Mouse (Mus musculus): Measurements from ENCODE around the gene Tgfa. TPM values are rescaled to one million over a fixed set of nuclear protein-coding genes. Genes with fewer than 3 reads are reported as not detected.

The Tgfa gene
- polyA plus RNA-seq, 1 experiment from 2014 or later: 7.2 TPM

DNA sequence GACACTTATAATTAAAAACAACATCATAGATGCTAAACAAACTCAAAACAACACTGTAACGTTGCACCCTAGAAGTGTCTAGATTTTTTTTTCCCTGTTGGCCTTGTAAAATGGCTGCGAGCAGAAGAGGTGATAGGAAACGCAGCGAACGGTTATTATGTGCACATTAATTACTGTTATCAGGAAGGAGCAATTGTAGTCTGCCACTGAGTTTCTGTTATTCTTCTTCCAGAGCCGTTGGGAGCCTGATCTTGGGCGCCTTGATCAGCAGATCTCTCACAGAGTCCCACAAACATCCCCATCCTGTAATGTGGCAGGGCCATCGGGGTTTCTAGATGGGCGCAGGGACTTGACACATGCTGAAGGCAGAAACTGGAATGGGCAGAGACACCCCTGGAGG is 28.6 kb upstream of the Tgfa start:
- Histone ChIP-seq H3K4me2 (no peak overlapping the region), H3K27ac (no peak overlapping the region), H3K27me3 (no peaks in the 10 kb centered on the region; the same call in 1 of the 2 replicates), H3K4me3 (replicated peaks) (no peak overlapping the region), H3K36me3 (no peaks in the 10 kb centered on the region), H3K9me3 (replicated peaks) (no peaks in the 10 kb centered on the region), H3K9ac (no peak overlapping the region), H3K4me1 (peaks cover 10% of the 10 kb centered on the region)
- WGBS: 69% methylated on average over 9 of the region's 9 CpGs
- ATAC-seq (replicated peaks; ENCODE audit: low FRiP score): no peak

DNA sequence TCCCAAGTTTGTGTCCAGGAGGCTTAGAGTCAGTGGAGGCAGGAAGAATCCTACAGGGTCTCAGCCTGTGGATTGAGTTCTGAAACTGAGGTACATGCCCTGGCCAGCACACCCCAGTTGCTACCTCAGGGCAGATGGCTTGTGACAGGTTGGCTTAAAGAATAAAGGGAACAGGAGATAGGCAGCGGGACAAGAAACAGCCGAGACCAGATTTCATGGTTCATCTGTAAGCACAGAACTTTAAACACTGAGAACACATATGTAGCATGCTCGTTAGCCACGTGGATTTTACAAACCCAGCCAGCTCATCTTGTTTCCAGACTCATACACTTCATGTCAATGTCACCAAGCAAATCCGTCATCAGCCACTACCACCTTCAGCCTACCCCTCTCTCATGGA is 27.2 kb upstream of the Tgfa start:
- Histone ChIP-seq H3K9me3 (replicated peaks) (no peaks in the 10 kb centered on the region), H3K36me3 (no peaks in the 10 kb centered on the region), H3K9ac (no peak overlapping the region), H3K27me3 (no peaks in the 10 kb centered on the region; the same call in 1 of the 2 replicates), H3K4me1 (peaks cover 10% of the 10 kb centered on the region), H3K27ac (no peak overlapping the region), H3K4me3 (replicated peaks) (no peak overlapping the region), H3K4me2 (no peak overlapping the region)
- ATAC-seq (replicated peaks; ENCODE audit: low FRiP score): no peak
- WGBS: 86% methylated on average over 5 of the region's 5 CpGs

DNA sequence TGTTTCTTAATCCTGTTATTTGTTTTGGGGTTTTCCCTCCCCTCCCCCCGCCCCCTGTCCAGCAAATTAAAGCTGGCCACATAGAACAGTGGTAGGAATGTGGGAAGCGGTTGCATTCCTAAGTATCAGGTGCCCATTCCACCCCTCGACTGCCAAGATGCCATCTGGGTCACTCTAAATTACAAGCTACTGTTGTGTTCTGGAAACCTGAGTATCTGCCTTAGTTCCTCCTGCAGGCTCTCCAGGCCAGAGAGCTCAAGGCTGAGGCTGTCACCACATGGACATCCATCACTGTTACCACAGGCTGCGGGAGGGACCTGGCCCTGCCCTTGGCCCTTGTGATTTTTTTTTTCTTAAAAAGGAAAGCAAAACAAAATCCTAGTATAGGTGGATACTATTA is 25.9 kb upstream of the Tgfa start:
- H3K27ac ChIP-seq: no peak overlapping the region
- WGBS: 24% methylated on average over 4 of the region's 4 CpGs
- no peaks in the 10 kb centered on the region for H3K36me3 ChIP-seq
- H3K9ac ChIP-seq: no peak overlapping the region
- no peaks in the 10 kb centered on the region for H3K9me3 ChIP-seq (replicated peaks)
- H3K4me3 ChIP-seq (replicated peaks): no peak overlapping the region
- peaks cover 10% of the 10 kb centered on the region for H3K4me1 ChIP-seq
- ATAC-seq (replicated peaks; ENCODE audit: low FRiP score): peak; percentile 83
- H3K4me2 ChIP-seq: no peak overlapping the region
- no peaks in the 10 kb centered on the region; the same call in 1 of the 2 replicates for H3K27me3 ChIP-seq

DNA sequence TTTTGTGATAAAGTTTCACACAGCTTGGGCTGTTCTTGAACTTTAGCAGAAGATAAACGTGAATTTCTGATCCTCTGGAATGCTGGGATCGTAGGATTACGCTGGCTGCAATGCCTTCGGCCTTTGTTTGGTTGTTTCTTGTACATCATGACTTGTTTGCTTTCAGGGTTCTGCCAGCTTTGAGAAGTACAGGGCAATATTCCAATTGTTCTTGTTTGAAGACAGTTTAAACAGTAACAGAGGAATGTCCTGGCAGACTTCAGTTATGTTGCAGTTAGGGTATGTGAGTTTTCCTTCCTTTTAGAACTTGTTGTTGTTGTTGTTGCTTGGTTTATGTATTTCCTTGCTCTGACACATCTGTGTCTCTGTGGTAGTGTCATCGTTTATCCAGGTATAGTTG is 18.8 kb upstream of the Tgfa start:
- no peak for ATAC-seq (replicated peaks; ENCODE audit: low FRiP score)
- H3K4me3 ChIP-seq (replicated peaks): no peak overlapping the region
- H3K9me3 ChIP-seq (replicated peaks): no peaks in the 10 kb centered on the region
- WGBS: 66% methylated on average over 5 of the region's 5 CpGs
- H3K27ac ChIP-seq: no peak overlapping the region
- no peaks in the 10 kb centered on the region for H3K27me3 ChIP-seq
- H3K4me2 ChIP-seq: no peak overlapping the region
- no peaks in the 10 kb centered on the region for H3K36me3 ChIP-seq
- H3K4me1 ChIP-seq: peaks cover 19% of the 10 kb centered on the region
- H3K9ac ChIP-seq: no peak overlapping the region

DNA sequence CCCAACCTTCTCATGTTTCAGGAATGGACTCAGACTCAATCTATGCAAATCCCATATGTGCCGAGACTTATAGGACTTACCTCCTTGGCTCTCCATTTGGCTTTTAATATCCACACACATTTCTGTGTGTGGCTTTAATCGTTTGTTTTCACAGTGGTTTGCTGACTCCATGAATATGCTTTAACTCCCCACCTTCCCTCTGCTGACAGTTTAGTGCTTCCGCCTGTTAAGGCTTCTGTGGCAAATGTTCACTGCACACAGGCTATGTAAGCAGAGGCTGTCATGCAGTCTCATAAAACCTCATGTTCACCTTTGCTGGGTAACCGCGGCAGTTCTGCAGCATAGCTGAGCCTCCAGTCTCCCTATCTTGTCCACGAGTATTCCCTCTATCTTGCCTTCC is 18.3 kb upstream of the Tgfa start:
- ATAC-seq (replicated peaks; ENCODE audit: low FRiP score): no peak
- H3K4me3 ChIP-seq (replicated peaks): no peak overlapping the region
- H3K36me3 ChIP-seq: no peaks in the 10 kb centered on the region
- no peaks in the 10 kb centered on the region for H3K9me3 ChIP-seq (replicated peaks)
- H3K27ac ChIP-seq: no peak overlapping the region
- H3K4me1 ChIP-seq: peaks cover 21% of the 10 kb centered on the region
- H3K9ac ChIP-seq: no peak overlapping the region
- H3K4me2 ChIP-seq: no peak overlapping the region
- H3K27me3 ChIP-seq: no peaks in the 10 kb centered on the region
- WGBS: 41% methylated on average over 6 of the region's 6 CpGs

DNA sequence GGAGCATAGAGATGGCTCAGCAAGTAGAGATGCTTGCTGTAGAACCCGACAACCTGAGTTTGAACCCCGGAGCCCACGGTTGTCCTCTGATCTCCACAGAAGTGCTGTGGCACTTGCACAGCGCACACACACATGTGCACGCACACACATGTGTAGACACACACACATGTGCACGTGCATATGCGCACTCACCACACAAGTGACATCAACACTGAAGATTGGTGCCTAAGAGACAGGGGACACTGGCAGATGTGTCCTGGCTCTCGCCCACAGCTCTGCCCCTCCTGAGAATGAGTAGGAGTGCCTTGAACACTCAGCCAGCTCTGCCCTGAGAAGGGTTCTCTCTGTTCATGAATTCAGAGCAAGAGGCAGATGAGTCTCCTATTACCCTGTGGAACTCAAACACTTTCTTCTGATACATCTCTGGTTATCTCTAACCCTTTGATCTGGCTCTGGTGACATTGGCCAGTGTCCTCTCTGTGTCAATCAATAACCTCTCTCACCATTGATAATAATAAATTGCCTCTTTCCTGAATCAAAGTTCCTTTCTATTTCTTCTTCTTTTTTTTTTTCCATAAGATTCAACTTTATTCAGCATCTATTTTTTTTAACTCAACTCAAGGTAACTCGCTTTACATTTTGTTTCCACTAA is 17.6 kb upstream of the Tgfa start:
- Histone ChIP-seq H3K4me1 (peaks cover 29% of the 10 kb centered on the region), H3K4me2 (no peak overlapping the region), H3K27ac (no peak overlapping the region), H3K9ac (no peak overlapping the region), H3K27me3 (no peaks in the 10 kb centered on the region), H3K9me3 (replicated peaks) (no peaks in the 10 kb centered on the region), H3K36me3 (no peaks in the 10 kb centered on the region), H3K4me3 (replicated peaks) (no peak overlapping the region)
- WGBS: 95% methylated on average over 9 of the region's 9 CpGs
- ATAC-seq (replicated peaks; ENCODE audit: low FRiP score): no peak

DNA sequence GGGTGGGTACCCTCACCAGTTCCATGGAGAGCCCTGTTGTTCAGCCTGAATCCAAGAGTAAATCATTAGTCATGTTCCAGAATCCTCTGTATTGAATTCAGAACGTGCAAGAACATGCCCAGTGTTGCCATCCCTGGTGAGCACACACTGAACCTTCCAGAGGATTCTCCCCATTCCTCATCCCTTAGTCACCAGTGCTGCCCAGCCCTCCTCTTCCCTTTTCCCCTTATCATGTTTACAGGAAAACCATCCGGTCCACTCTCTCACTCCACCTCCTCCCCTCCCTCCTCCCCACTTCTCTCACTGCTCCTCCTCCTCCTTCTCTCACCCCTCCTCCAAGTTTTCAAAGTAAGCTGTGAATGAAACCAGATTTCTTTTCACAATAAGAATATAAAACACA is 14.4 kb upstream of the Tgfa start:
- H3K4me3 ChIP-seq (replicated peaks): no peak overlapping the region
- H3K4me1 ChIP-seq: peaks cover 37% of the 10 kb centered on the region
- H3K4me2 ChIP-seq: no peak overlapping the region
- no peak overlapping the region for H3K9ac ChIP-seq
- no peaks in the 10 kb centered on the region for H3K27me3 ChIP-seq
- no peaks in the 10 kb centered on the region for H3K36me3 ChIP-seq
- no peaks in the 10 kb centered on the region for H3K9me3 ChIP-seq (replicated peaks)
- H3K27ac ChIP-seq: no peak overlapping the region
- ATAC-seq (replicated peaks; ENCODE audit: low FRiP score): no peak
- WGBS: 19% methylated on average over 2 of the region's 2 CpGs

DNA sequence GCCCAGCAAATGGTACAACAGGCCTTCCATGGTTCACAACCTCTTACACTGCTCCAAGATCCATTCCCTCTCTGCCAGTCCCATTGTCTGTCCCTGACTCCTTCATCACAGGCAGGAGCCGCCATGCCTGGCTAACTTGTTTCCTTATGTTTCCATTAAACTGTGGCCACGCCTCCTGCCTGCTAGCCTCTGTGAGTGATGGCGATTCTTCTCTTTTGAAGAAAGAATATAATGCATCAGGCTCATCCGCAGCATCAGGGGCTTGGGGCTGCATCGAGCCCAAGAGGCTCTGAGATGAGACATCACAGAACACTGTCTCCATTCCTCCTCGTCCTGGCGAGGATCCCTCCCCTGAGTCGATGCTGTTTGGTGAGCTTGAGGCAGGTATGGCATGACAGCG is 13.0 kb upstream of the Tgfa start:
- no peak overlapping the region for H3K4me3 ChIP-seq (replicated peaks)
- H3K27ac ChIP-seq: no peak overlapping the region
- H3K4me2 ChIP-seq: no peak overlapping the region
- H3K27me3 ChIP-seq: no peaks in the 10 kb centered on the region
- 69% methylated on average over 9 of the region's 9 CpGs for WGBS
- no peaks in the 10 kb centered on the region for H3K36me3 ChIP-seq
- peaks cover 34% of the 10 kb centered on the region for H3K4me1 ChIP-seq
- H3K9me3 ChIP-seq (replicated peaks): no peaks in the 10 kb centered on the region
- H3K9ac ChIP-seq: no peak overlapping the region
- no peak for ATAC-seq (replicated peaks; ENCODE audit: low FRiP score)

DNA sequence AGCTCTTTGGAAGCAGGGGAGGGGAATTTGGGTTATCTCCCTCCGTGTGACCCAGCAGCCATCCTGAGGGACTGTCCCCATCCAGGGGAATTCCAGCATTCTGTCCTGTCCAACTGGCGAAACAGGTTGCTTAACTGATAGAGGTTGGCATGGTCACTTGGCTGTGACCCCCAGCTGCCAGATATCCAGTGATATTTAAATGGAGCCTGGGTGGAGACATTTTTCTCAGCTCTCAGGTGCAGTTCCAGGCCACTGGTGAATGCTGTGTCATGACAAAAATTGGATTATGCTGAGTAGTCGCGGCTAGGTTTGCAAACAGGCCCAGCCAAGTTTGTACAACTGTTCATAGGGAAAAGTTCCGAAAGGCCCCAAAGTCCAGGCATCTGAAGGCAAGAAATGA is 12.4 kb upstream of the Tgfa start:
- ATAC-seq (replicated peaks; ENCODE audit: low FRiP score): no peak
- H3K9me3 ChIP-seq (replicated peaks): no peaks in the 10 kb centered on the region
- no peak overlapping the region for H3K9ac ChIP-seq
- no peak overlapping the region for H3K4me2 ChIP-seq
- peaks cover 34% of the 10 kb centered on the region for H3K4me1 ChIP-seq
- H3K27me3 ChIP-seq: no peaks in the 10 kb centered on the region
- no peak overlapping the region for H3K27ac ChIP-seq
- no peak overlapping the region for H3K4me3 ChIP-seq (replicated peaks)
- no peaks in the 10 kb centered on the region for H3K36me3 ChIP-seq
- 82% methylated on average over 5 of the region's 5 CpGs for WGBS

DNA sequence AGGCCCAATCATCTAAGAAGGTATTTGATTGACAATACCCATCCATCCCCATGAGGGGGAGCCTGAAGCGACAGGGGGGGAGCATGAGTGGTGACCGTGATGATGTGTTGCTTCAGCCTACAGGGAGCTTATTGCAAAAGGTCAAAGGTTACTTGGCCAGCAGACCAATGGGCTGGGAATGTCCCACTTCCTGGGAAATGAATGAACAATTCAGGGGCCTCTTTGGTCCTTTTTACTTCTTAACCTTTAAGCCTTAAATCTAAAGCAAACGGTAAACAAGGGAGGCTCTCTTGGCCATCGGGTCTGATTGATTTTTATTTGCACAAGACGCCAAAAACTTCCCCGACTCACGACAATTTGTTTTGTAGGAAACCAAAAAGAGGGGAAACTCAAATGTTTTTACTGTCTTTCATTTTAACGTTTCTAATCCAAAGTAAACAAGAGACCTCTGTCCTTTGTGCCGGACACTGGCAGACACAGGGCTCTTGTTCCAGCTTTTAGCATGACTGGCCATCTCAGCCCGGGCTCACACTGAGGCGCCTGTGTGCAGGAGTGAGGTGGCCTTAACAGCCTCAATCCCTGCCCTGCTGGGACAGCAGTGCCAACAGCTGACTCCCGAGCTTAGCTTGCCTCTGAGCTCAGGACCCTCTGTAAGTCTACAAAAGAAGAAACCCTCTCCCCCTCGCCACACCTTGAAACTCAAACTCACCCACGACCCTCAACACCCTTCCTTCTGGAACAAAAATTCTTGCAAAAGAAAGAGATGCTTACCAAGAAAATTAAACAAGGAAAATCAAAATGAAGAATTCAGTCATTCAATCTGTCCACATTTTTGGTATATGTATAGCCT is 8.7 kb upstream of the Tgfa start:
- WGBS: 36% methylated on average over 14 of the region's 14 CpGs
- peaks cover 24% of the 10 kb centered on the region for H3K4me1 ChIP-seq
- ATAC-seq (replicated peaks; ENCODE audit: low FRiP score): peak; percentile 54; the same call in 1 of the 2 replicates
- no peak overlapping the region for H3K9ac ChIP-seq
- H3K4me3 ChIP-seq (replicated peaks): no peak overlapping the region
- H3K36me3 ChIP-seq: no peaks in the 10 kb centered on the region
- H3K4me2 ChIP-seq: no peak overlapping the region
- H3K27me3 ChIP-seq: no peaks in the 10 kb centered on the region; the same call in 1 of the 2 replicates
- no peak overlapping the region for H3K27ac ChIP-seq
- H3K9me3 ChIP-seq (replicated peaks): no peaks in the 10 kb centered on the region

DNA sequence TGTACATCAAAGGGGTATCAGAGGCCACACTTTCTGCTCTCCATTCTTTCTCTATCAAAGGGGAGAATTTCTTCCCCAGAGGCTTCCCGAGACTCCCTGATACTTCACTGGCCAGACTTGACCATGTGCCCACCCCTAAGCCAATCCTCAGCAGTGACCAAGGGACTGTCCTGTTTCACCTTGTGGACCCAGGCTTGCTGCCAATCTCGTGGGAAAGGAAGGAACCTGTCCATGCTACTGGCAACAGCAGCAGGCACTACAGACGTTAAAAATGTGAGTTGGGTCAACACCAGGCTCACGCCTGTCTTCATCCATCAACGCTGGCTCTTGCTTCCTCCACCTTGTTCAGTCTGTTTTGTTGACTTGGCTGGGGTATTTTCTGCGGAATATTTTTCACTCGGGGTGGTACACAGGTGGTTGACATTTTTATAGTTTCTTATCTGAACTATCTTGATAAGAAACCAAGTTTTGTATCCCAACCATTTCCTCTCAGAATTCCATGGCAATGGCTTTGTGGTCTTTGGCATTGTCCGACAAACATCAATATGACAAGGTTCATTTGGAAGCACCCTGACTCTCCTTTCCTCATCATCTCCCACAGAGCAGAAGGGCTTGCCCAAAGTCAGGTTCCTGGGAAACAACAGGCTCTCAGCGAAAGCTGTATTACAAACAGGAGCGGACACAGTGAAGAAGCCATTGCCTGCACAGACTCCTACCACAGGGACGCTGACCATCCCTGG is 6.1 kb upstream of the Tgfa start:
- Histone ChIP-seq H3K9me3 (replicated peaks) (no peaks in the 10 kb centered on the region), H3K27ac (no peak overlapping the region), H3K27me3 (no peaks in the 10 kb centered on the region; the same call in 1 of the 2 replicates), H3K4me1 (peaks cover 12% of the 10 kb centered on the region; the same call in 1 of the 2 replicates), H3K36me3 (no peaks in the 10 kb centered on the region), H3K9ac (no peak overlapping the region), H3K4me3 (replicated peaks) (no peak overlapping the region), H3K4me2 (no peak overlapping the region)
- no peak for ATAC-seq (replicated peaks; ENCODE audit: low FRiP score)
- 69% methylated on average over 11 of the region's 11 CpGs for WGBS

DNA sequence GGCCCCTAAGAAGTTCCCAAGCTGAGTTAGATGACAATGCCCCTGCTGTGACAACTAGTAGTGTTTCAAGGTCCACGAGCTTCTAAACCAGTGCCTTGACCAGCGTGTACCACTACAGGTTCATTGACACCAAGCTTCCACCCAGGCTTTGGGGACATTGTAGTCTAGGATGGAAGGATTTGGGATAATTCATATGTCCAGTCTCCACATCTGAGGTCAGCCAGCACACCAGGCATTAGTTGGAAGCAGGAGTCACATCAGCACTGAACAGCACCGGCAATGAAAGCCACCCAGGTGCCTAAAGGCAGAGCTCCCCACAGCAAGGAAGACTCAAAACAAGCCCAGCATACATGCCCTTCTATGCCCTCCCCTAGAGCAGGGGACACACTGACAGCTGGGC is 4.4 kb upstream of the Tgfa start:
- Histone ChIP-seq H3K27ac (no peak overlapping the region), H3K4me1 (peaks cover 23% of the 10 kb centered on the region), H3K36me3 (no peaks in the 10 kb centered on the region), H3K9me3 (replicated peaks) (no peaks in the 10 kb centered on the region), H3K4me3 (replicated peaks) (no peak overlapping the region), H3K4me2 (no peak overlapping the region), H3K27me3 (peaks cover 7% of the 10 kb centered on the region), H3K9ac (no peak overlapping the region)
- no peak for ATAC-seq (replicated peaks; ENCODE audit: low FRiP score)
- WGBS: 90% methylated on average over 3 of the region's 3 CpGs
